Mouse (Mus musculus) MN1 (cell line): Measurements from ENCODE around the gene 2410015M20Rik.

Experiments used
- DNase-seq: peaks from one replicate; pipeline ENCODE4 v3.0.0-alpha.2; 2016; ENCODE audit warnings: low spot score

Gene 2410015M20Rik

DNA sequence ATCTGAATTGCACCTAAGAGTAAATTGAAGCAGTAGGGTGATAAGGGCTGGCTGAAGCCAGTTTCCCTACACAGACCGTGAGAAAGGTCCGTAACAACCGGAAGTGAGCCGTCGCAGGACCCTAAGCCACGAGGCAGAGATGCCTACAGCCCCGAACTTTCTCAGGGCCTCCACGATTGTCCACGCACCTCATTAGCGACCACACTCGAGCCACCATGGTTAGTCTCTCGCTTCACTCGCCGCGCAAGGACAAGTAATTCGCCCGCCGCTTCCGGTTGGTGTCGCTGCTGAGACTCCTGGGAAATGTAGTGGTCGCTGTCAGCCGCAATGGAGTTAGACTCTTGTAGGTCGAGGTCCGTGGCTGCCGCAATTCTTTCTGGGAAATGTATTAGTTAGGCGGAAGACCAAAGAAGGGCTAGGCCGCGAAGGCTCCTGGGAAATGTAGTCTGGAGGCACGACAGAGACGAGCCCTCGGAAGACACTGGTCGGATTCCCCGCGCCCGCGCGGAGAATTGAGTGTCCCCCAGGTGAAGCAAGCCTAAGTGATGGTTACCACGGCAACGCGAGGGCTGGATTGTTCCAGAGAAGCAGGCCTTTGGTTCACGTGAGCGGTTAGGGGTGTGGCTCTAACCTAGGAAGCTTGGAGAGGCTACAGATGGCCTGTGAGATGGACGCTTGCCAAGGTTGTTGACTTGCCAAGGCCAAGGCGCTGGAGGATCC, at the start of gene 2410015M20Rik:
Gene 2410015M20Rik, minus strand, starts transcription at position 320 of the 720 bp plus-strand sequence.
- peak; percentile 100 for DNase-seq

- DNase-seq: peak; percentile 71
Measured at GRCm38 (mm10) chr17:56656171-56656570, 46.6 kb upstream of the 2410015M20Rik start.

DNA sequence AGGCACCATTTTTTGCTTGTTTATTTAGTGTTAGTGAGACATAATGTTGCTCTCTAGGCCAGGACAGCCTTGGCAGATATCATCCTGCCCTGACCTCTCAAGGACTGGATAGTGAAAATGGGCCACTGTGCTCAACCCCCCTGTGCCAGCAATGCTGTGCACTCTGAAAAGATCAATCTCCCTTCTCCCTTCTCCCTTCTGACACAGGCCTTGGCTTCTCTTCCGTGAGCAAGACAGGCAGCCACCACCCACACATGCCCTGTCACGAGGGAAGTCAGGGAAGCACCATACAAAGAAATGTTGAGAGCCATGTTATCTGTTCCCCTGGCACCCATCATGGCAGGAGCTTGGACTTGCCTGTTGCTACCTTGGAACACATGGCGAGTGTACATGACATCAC, 45.7 kb upstream of the 2410015M20Rik start:
- no peak for DNase-seq

DNA sequence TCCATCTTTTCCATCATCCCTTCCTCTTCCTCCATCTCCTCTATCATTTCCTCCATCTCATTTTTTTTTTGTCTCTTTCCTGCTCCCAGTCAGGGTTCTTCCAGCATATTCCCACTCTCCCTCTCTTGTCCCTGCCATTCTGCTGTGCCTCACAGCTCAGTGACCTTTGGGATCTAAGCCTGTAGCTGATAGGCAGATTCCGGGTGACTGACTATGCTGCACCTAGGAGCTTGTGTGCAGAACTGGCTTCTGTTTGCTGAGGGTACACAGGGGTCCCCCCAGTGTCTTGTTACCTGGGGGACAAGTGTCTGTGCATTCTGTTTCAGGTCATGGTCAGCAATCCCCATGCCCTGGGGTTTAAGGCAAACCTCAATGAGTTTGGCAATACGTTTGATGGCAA, 45.2 kb upstream of the 2410015M20Rik start:
- DNase-seq: no peak

- no peak for DNase-seq
Measured at GRCm38 (mm10) chr17:56651801-56652200, 42.2 kb upstream of the 2410015M20Rik start.

DNA sequence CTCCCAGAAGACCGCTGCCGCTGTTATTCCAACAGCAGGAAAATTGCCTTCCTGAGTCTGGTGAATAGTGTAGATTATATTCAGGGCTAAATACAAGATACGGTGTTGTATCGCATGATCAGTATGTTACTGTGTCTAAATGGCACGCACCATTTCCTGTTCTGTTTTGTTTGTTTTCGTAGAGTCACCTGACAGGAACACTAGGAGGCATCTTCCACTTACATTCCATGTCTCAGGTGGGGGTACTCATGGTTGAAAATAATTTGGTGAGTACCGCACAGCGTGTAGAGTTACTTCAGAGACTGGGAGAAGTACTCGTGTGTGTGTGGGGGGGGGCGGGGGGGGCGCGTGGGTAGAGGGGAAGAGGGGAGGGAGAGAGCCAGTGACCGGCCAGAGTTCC, 38.0 kb upstream of the 2410015M20Rik start:
- DNase-seq: no peak

DNA sequence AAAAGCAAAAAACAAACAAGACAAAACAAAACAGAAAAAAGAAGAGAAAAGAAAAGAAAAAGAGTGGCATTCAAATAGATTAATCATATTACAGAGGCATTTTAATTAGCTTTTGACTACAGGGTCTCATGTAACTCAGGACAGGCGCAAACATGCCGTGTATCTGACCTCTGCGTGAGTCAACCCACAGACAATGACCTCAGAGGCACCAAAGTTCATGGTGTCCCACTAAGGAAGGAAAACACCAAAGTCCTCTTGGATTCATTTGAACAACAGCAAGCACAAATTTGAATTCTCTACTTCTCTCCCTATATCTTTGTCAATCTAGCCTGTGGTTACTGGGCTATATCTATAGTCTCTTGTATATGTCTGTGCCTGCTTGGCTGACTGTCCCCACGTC, 33.7 kb upstream of the 2410015M20Rik start:
- no peak for DNase-seq

- DNase-seq: no peak
Measured at GRCm38 (mm10) chr17:56634023-56634422, 24.5 kb upstream of the 2410015M20Rik start.

DNA sequence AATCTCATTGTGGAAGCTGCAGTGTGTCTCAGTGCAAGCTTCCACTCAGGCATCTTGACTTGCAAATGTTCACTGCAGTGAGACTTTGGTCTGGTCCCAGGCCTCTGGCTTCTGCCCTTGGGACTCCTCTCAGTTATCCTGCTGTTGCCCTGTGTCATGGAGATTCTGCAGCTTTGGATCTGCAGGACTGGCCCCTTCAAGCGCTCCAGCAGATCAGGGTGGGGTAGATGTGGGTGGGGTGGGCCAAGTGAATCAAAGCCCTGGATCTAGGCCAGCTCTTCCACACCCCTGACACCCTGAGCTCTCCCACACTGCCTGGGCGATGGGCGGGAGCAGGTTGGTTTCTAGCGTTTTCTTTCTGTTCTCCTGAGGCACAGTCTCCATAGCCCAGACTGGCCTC, 22.2 kb upstream of the 2410015M20Rik start:
- DNase-seq: no peak

- DNase-seq: peak; percentile 67
Measured at GRCm38 (mm10) chr17:56629800-56630781, 20.5 kb upstream of the 2410015M20Rik start.

GRCm38 (mm10) chr17:56627530-56628277, 18.1 kb upstream of the 2410015M20Rik start, which contains the start of gene Catsperd:
Gene Catsperd, plus strand, starts transcription at chr17:56628143.
- peak; percentile 83 for DNase-seq

DNA sequence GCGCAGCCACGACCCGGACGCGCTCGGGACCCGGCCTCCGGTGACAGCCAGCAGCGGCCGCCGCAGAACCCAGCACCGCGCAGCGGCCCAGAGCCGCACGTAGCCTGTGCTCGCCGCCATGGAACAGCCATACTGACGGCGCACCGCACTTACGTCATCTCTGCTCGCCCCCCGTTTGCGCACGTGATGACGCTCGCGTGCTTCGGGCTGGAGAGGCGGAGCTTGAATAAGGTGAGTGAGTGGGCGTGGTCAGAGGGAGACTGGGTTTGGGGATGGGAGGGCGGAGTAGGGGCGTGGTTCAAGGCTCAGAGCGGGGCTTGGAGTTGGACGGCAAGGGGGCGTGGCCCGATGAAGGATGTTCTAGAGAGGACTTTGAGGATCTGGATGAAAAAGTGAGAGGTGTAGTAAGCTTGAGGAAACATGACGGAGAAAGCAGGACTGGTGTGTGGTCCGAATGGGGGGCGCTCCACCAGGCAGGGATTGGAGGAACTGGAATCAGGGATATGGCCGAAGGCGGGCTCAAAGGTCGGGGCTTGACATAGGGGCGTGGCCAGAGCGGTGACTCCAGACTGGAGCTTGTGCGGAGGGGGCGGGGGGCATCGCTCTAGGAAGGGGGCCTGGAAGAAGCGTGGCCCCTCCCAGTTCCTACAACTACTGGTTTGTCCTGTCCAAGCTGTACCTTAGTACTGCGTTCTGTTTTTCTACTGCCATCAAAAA, 17.3 kb upstream of the 2410015M20Rik start, which contains the start of gene Lonp1:
Gene Lonp1, minus strand, starts transcription at position 134 of the 717 bp plus-strand sequence.
- DNase-seq: peak; percentile 100

GRCm38 (mm10) chr17:56626260-56626659, 16.7 kb upstream of the 2410015M20Rik start:
- DNase-seq: peak; percentile 51

DNA sequence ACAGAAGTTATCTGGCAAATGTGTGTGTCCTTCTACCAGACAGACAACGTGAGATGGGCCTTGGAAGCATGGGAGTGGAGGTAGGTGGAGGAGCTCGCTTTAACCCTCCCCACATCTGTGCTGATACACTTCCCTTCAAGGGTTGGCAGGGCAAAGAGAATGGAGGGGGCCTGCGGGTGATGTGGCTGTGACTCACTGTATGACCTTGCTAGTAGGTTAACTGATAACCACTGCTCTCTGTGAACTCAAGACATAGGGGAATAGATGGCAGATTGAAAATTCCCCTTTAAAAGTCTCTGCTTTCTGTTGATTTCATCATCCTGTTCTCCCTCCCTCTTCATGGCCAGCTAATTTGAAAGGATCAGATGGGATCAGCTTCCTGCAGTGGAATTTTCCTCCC, 15.9 kb upstream of the 2410015M20Rik start:
- peak; percentile 80 for DNase-seq

GRCm38 (mm10) chr17:56617628-56618027, 8.1 kb upstream of the 2410015M20Rik start:
- DNase-seq: no peak

GRCm38 (mm10) chr17:56616725-56617124, 7.2 kb upstream of the 2410015M20Rik start:
- DNase-seq: no peak

GRCm38 (mm10) chr17:56615792-56616191, 6.2 kb upstream of the 2410015M20Rik start:
- DNase-seq: no peak

GRCm38 (mm10) chr17:56615136-56615784, 5.7 kb upstream of the 2410015M20Rik start:
- DNase-seq: peak; percentile 55

DNA sequence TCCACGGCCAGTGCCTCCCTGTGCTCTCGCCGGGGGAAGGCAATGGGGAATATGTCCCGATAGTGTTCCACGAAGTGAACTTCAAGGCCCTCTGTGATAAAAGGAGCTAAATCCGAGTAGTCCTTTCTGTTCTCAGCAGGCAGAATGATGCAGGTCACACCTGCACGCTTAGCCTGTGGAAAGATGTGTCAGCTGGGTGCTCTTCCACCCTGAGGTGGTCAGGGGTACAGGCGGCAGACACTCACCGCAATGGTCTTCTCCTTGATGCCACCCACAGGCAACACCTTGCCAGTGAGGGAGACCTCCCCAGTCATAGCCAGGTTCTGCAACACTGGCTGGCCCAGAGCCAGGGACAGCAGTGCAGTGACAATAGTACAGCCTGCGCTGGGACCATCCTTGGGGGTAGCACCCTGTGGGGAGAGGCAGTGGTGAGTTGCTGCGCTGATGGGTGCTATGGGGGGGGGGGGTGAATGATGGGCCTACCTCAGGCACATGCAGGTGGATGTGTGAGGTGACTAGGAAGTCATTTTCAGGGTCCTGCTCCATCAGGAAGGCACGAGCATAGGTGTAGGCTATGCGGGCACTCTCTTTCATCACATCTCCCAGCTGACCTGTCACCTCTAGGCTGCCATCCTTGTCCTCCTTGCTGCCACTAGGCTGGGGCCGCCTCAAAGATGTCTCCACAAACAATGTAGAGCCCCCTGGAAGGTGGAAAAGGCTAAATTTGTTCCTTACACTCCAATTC, 5.0 kb upstream of the 2410015M20Rik start:
- peak; percentile 67 for DNase-seq

- peak; percentile 55 for DNase-seq
Measured at GRCm38 (mm10) chr17:56613893-56614292, 4.3 kb upstream of the 2410015M20Rik start.
